Mouse (Mus musculus) embryonic facial prominence, embryonic 10.5 days (tissue): Measurements from ENCODE around the gene Mum1. TPM values are rescaled to one million over a fixed set of nuclear protein-coding genes. Genes with fewer than 3 reads are reported as not detected.
"Not testable (repeated sequence)": the region's sequence is repeated elsewhere in the genome, so short reads cannot be mapped to it uniquely, and the experiment has no call there.

Experiments
- DNase-seq: peaks from one replicate; pipeline ENCODE4 v3.0.0-alpha.2; 2017; ENCODE audit warnings: low spot score
- H3K27ac ChIP-seq: fragments of 300-500 bp; sonication (generic); replicated peaks from 2 replicates; pipeline ENCODE4 v1.5.1; 2016; ENCODE audit warnings: mild to moderate bottlenecking
- H3K27me3 ChIP-seq: fragments of 300-500 bp; sonication (generic); replicated peaks from 2 replicates; pipeline ENCODE4 v1.6.1; 2016; ENCODE audit warnings: low read depth, mild to moderate bottlenecking; ENCODE audit not compliant: poor library complexity, severe bottlenecking
- H3K36me3 ChIP-seq: fragments of 300-500 bp; sonication (generic); replicated peaks from 2 replicates; pipeline ENCODE4 v1.6.1; 2016; ENCODE audit warnings: mild to moderate bottlenecking, moderate library complexity
- H3K4me1 ChIP-seq: fragments of 300-500 bp; sonication (generic); 2 replicates; pipeline ENCODE4 v1.6.1; 2016
- H3K4me3 ChIP-seq: fragments of 300-500 bp; sonication (generic); 2 replicates; pipeline ENCODE4 v1.5.1; 2016; ENCODE audit warnings: mild to moderate bottlenecking, moderate library complexity
- H3K9me3 ChIP-seq: fragments of 300-500 bp; sonication (generic); 2 replicates; pipeline ENCODE4 v1.6.1; 2016; ENCODE audit warnings: mild to moderate bottlenecking
- WGBS: fragments of 180-500 bp; shearing (Covaris S2); methylation state at CpG from one replicate; pipeline ENCODE4 v1.1.7; 2016; 5-methylcytosine and 5-hydroxymethylcytosine counted together
- polyA plus RNA-seq: library from polyadenylated mRNA; unstranded; fragments of >200 nt; fragmentation: Nextera tagmentation; extraction: Ambion mirVana; gene quantifications from 2 replicates; pipeline ENCODE4 v1.2.1, GENCODE M21; 2016

Mum1 gene
- polyA plus RNA-seq, 1 experiment from 2014 or later: 98.1 TPM

DNA sequence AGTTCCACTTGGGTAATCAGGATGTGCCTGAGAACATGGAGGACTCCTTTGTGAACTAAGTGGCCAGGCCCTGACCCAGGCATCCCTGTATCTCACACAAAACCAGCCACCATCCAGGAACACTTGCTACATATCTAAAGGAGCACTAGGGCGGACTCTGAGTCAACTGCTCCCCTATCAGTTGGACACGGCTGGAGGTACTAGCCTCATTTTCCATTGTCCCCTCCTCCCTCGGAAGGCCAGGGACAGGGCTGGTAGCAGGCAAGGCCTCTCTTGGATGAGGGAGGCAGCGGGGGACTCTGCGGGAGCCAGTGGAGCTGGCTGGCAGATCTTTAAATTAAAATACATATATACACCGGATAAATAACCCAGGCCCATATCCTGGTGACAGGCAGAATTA is 32.3 kb upstream of the Mum1 start:
- H3K27ac ChIP-seq: peak overlapping the region; percentile 12; the same call in 1 of the 2 replicates
- 73% methylated on average over 6 of the region's 6 CpGs for WGBS
- peaks cover 65% of the 10 kb centered on the region for H3K27me3 ChIP-seq
- no peaks in the 10 kb centered on the region for H3K9me3 ChIP-seq
- DNase-seq: no peak
- peaks cover 54% of the 10 kb centered on the region for H3K4me1 ChIP-seq
- H3K36me3 ChIP-seq: peaks cover 4% of the 10 kb centered on the region
- no peak overlapping the region for H3K4me3 ChIP-seq

DNA sequence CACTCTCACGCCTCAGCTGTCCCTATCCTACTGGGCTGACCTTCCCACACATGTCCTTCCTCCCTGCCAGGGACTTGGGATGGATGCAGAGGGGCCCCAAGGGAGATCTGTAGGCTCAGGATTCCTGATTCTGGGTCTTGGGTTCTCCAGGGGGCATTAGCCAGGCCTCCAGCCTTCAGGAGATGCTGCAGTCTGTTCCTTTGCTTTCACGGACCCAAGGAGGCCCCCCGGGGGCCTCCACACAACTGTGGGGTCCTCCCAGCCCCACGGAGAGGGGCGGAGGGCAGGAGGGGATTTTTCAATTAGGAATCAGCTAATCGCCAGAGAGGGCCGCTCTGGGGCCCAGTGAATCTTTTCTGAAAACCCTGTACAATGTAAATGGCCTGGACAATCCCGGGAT is 31.8 kb upstream of the Mum1 start:
- peaks cover 60% of the 10 kb centered on the region for H3K27me3 ChIP-seq
- H3K27ac ChIP-seq: peak overlapping the region; percentile 12
- H3K9me3 ChIP-seq: no peaks in the 10 kb centered on the region
- WGBS: 44% methylated on average over 8 of the region's 8 CpGs
- peaks cover 53% of the 10 kb centered on the region for H3K4me1 ChIP-seq
- DNase-seq: no peak
- H3K36me3 ChIP-seq: no peaks in the 10 kb centered on the region
- H3K4me3 ChIP-seq: no peak overlapping the region

DNA sequence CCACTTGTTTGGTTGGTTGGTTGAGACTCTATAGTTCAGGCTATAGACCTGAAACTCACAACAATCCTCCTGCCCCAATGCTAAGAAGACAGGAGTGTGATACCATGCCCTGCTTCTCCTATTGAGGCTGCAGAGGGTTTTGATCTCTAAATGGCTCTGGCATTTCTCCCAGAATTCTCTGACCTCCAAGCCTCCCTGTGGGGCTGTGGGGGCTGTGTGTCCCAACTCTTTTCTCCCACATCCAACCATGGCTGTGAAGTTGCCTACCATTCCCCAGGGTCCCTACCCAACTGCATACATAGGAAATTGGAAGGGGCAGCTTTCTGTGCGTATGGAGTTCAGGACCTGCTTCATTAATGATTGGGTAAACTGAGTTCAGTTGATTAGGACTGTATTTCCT is 30.1 kb upstream of the Mum1 start:
- Histone ChIP-seq H3K4me3 (no peak overlapping the region), H3K27ac (no peak overlapping the region; the same call in 1 of the 2 replicates), H3K36me3 (no peaks in the 10 kb centered on the region), H3K27me3 (peaks cover 43% of the 10 kb centered on the region), H3K4me1 (peaks cover 40% of the 10 kb centered on the region), H3K9me3 (no peaks in the 10 kb centered on the region)
- DNase-seq: no peak
- 91% methylated on average over 1 of the region's 1 CpGs for WGBS

DNA sequence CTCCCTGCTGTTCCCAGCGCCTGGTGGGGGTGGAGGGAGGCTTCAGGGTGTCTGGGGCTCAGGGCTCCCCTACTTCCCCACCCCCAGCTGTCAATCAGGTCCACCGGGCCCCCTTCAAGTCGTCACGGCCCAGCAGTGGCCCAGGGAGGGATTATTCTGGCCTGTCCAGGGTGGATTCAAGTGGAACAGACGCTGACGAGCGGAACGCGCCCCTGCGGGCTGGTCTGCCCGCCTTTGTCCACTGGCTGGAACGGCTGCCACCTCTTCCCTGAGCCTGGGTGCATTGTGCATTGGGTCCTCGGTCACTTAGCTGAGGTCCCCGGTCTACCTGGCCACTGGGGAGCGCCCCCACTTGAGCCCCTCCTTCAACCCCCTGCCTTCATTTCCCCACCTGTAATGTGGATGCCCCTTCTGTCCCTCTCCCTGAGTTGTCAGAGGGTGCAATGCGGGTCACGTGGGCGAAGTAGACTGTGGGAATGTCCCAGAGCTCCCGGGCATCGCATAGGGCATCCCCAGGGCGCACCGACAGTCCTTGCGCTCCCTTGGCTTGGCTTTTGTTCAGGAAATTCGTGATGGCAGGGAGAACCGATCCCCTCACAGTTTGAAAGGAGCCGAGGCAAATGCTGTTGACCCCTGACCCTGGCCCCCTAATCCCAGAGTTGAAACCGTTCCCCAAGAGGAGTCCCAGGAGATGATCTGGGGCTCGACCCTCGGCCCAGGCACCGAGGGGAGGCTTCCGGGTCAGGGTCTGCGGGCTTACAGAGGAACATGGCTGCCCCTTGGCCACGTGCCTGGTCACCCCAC is 29.3 kb upstream of the Mum1 start:
- peaks cover 40% of the 10 kb centered on the region for H3K4me1 ChIP-seq
- H3K27ac ChIP-seq: peak overlapping the region; percentile 62

DNA sequence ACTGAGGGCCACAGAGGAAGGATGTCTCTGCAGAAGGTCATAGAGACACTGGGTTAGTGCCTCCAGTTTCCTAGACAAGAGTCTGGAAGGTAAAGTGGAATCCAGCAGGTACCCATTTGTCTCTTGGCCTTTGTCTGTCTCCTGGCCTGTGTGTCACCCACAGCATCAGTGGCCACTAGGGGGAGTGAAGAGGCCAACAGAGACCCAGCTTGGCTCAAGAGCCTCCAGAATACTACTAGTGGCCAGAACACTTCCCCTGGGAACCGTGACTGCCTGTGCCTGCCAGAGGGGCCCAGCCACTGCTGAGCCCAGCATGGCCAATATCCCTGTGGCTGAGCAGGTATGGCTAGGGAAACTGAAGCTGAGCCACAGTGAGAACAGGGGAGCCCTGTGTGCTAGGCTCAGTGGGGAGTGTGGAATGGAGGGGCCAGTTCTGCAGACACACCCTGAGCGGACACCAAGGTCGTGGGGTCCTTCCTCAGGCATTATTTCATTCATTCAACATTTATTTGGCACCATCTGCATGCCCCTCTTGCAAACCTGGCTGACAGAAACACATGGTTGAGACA is 26.7 kb upstream of the Mum1 start:
- 57% methylated on average over 3 of the region's 3 CpGs for WGBS
- Histone ChIP-seq H3K4me1 (peaks cover 32% of the 10 kb centered on the region), H3K4me3 (peak overlapping the region; percentile 31; the same call in 1 of the 2 replicates), H3K27ac (no peak overlapping the region), H3K9me3 (no peaks in the 10 kb centered on the region), H3K27me3 (peaks cover 11% of the 10 kb centered on the region; the same call in 1 of the 2 replicates), H3K36me3 (no peaks in the 10 kb centered on the region)
- peak; percentile 86 for DNase-seq

More for the DNA sequence above, 29.3 kb upstream of the Mum1 start:
- H3K9me3 ChIP-seq: no peaks in the 10 kb centered on the region
- no peaks in the 10 kb centered on the region for H3K36me3 ChIP-seq
- DNase-seq: no peak
- WGBS: 48% methylated on average over 33 of the region's 33 CpGs
- H3K4me3 ChIP-seq: peak overlapping the region; percentile 18; the same call in 1 of the 2 replicates
- H3K27me3 ChIP-seq: peaks cover 35% of the 10 kb centered on the region

DNA sequence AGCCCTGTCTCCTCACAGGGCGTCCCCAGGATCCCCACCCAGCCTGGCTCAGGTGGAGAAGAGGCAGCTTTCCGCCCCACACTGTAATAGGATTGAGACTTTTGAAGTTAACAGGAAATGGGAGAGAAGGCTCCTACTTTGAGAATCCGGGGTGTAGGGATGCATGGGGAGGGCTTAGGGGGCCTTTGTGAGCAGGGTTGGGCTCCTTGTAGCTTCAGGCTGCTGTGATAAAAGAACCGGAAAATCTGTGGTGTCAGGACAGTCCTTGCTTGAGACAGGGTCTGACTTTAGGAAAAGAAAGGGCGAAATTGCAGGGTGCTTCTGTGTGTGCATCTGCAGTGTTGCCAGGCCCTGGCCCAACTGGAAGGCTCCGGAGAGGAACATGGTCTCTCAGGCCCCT is 25.7 kb upstream of the Mum1 start:
- 67% methylated on average over 6 of the region's 6 CpGs for WGBS
- no peak overlapping the region for H3K4me3 ChIP-seq
- no peaks in the 10 kb centered on the region for H3K36me3 ChIP-seq
- DNase-seq: no peak
- H3K4me1 ChIP-seq: peaks cover 39% of the 10 kb centered on the region
- peaks cover 13% of the 10 kb centered on the region; the same call in 1 of the 2 replicates for H3K27me3 ChIP-seq
- H3K27ac ChIP-seq: peak overlapping the region; percentile 15; the same call in 1 of the 2 replicates
- H3K9me3 ChIP-seq: no peaks in the 10 kb centered on the region

DNA sequence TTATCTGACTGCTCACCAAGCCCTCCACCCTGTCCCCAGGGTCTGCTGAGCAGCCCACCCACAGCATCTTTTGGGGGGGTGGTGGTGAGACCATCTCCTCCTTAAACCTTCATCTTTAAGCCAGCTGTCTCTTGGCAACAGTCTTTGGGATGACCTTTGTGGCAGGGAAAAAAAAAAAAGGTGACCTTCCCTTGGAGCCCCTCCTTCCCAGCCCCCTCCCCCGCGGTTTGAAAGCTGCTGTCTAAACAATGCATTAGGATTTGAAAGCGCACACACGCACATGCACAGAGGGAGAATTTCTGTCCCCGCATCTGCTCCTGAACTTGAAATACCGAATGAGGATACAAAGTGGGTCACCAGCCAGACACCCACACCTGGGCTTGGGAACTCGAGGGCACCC is 22.2 kb upstream of the Mum1 start:
- 27% methylated on average over 7 of the region's 7 CpGs for WGBS
- Histone ChIP-seq H3K4me1 (peaks cover 42% of the 10 kb centered on the region), H3K4me3 (no peak overlapping the region), H3K27me3 (peaks cover 33% of the 10 kb centered on the region), H3K36me3 (no peaks in the 10 kb centered on the region), H3K27ac (peak overlapping the region; percentile 59; the same call in 1 of the 2 replicates), H3K9me3 (no peaks in the 10 kb centered on the region)
- no peak for DNase-seq

DNA sequence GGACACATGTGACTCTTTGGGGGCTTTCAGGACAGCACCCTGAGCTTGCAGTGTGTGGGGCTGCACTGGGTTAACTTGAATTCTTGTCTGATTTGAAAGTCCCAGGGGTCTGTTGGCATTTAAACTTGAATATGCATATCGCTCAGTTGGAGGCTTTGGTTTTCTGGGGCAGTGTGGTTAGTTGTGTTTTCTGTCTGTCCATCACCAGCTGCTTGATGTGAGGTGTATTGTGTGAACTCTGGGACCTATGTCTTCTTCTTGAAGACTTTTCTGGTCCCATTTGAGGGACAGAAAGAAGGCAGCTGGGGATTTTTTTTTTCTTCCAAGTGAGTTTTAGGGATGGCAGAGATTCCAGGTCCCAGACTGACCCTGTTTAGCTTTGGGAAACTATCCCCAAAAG is 19.0 kb upstream of the Mum1 start:
- no peak for DNase-seq
- Histone ChIP-seq H3K27me3 (peaks cover 45% of the 10 kb centered on the region), H3K4me1 (peaks cover 41% of the 10 kb centered on the region), H3K9me3 (no peaks in the 10 kb centered on the region), H3K36me3 (no peaks in the 10 kb centered on the region), H3K4me3 (no peak overlapping the region), H3K27ac (no peak overlapping the region)
- 40% methylated on average over 1 of the region's 1 CpGs for WGBS

DNA sequence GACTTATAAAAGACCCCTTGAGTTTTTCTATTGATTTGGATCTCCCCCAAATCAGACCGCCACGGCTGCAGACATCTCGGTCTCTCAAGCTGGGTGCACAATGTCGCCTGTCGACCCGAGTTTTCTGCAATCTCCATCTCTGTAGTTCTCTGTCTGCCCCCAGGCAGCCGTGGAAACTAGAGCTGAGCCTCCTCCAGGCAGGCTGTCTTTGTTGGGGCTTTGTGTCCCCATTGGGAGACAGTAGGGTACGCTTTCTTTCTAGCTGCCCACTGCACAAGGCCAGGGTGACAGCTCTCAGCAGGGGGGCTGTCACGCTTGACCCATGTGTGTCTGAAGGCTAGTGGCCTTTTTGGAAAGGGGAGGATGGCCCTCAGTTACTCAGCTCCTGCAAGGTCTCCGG is 18.6 kb upstream of the Mum1 start:
- Histone ChIP-seq H3K27ac (no peak overlapping the region), H3K4me1 (peaks cover 41% of the 10 kb centered on the region), H3K36me3 (no peaks in the 10 kb centered on the region), H3K9me3 (no peaks in the 10 kb centered on the region), H3K27me3 (peaks cover 45% of the 10 kb centered on the region), H3K4me3 (no peak overlapping the region)
- 41% methylated on average over 10 of the region's 10 CpGs for WGBS
- DNase-seq: no peak

DNA sequence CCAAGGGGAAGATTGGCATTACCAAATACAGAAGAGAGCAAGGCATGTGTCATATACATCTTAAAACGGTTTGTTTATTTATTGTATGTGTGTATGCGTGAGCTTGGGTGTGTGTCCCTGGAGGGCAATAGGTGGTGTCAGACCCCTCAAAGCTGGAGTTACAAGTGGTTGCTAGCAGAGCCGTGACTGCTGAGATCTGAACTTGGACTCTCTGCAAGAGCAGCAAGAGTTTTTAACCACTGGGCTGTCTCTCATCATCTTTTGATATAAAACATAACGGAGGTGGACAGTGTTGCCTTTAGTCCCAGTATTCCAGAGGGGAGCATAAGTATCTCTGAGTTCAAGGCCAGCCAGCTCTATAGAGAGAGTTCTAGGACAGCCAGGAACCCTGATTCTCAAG is 18.0 kb upstream of the Mum1 start:
- 75% methylated on average over 4 of the region's 4 CpGs for WGBS
- H3K4me3 ChIP-seq: no peak overlapping the region
- H3K27ac ChIP-seq: no peak overlapping the region
- H3K36me3 ChIP-seq: no peaks in the 10 kb centered on the region
- H3K4me1 ChIP-seq: peaks cover 41% of the 10 kb centered on the region
- peaks cover 45% of the 10 kb centered on the region for H3K27me3 ChIP-seq
- no peak for DNase-seq
- no peaks in the 10 kb centered on the region for H3K9me3 ChIP-seq

DNA sequence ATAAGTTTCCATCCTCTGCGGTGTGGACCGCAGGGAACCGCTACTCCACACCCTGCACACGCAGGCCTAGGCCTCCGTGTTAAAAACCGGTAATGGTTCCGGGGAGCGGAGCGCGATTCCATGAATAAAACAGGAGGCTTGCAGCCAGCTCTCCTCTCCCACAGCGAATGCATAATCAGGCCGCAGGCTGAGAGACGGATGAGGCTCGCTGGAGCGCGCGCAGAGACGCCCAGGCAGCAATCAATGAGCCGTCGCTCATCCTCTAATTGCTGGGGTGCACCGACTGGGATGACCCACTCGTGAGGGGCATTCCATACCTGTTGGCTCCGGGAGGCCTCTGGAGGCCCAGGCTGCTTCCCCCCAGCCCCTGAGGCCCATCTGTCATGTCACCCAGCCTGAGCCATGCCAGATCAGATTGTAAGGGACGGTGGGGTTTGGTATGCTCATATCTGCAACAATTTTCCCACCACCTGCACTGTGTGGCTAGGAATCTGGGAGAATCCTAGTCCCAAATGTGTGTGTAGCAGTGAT is 17.3 kb upstream of the Mum1 start:
- H3K36me3 ChIP-seq: no peaks in the 10 kb centered on the region
- H3K4me1 ChIP-seq: peaks cover 38% of the 10 kb centered on the region
- peak overlapping the region; percentile 33 for H3K4me3 ChIP-seq
- DNase-seq: no peak
- H3K27me3 ChIP-seq: peaks cover 45% of the 10 kb centered on the region
- 10% methylated on average over 24 of the region's 24 CpGs for WGBS
- H3K27ac ChIP-seq: peak overlapping the region; percentile 16; the same call in 1 of the 2 replicates
- no peaks in the 10 kb centered on the region for H3K9me3 ChIP-seq

DNA sequence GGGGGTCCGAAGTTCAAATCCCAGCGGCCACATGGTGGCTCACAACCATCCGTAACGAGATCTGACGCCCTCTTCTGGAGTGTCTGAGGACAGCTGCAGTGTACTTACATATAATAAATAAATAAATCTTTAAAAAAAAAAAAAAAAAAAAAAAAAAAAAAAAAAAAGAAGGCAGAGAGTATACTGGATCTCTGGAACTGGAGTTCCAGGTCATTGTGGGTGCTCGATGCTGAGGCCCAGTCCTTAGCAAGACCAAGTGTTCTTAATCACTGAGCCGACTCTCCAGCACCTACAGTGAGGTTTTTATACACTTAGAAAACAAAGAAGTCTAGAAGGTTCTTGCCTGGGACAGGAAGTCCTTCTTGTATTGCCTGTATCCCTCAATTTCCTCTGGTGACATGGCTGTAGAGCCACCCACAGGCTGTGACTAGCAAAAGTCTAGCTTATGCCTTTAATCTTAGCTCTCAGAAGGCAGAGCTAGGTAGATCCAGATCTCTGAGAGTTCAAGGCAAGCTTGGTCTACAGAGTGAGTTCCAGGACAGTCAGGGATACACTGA is 14.6 kb upstream of the Mum1 start:
- WGBS: 69% methylated on average over 7 of the region's 7 CpGs
- peaks cover 38% of the 10 kb centered on the region for H3K4me1 ChIP-seq

More for the DNA sequence above, 14.6 kb upstream of the Mum1 start:
- not testable (repeated sequence) for DNase-seq, H3K36me3 ChIP-seq, H3K9me3 ChIP-seq, H3K4me3 ChIP-seq, H3K27ac ChIP-seq
- H3K27me3 ChIP-seq: peaks cover 43% of the 10 kb centered on the region
